Mouse (Mus musculus): ENCODE data around the gene AC129217.1.

The AC129217.1 gene

DNA sequence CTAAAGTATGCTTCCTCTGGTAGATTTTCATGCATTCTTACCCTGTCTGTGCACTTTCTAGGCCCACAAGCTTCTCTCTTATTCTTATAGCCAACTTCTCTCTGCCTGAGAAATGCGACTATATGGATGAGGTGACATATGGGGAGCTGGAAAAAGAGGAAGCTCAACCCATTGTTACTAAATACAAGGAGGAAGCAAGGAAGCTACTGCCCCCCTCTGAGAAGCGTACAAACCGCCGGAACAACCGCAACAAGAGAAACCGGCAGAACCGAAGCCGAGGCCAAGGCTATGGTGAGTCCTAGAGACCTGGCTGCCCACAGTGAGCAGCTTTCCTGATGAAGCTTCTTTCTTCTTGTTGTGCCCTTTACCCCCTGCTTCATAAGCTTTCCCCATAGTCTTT lies at the start of gene AC129217.1:
TSS of gene AC129217.1 (plus strand) at position 114 of the 400 bp plus-strand sequence.
- no peak for DNase-seq (ENCODE audit: extremely low read depth, insufficient read length, low spot score)

DNA sequence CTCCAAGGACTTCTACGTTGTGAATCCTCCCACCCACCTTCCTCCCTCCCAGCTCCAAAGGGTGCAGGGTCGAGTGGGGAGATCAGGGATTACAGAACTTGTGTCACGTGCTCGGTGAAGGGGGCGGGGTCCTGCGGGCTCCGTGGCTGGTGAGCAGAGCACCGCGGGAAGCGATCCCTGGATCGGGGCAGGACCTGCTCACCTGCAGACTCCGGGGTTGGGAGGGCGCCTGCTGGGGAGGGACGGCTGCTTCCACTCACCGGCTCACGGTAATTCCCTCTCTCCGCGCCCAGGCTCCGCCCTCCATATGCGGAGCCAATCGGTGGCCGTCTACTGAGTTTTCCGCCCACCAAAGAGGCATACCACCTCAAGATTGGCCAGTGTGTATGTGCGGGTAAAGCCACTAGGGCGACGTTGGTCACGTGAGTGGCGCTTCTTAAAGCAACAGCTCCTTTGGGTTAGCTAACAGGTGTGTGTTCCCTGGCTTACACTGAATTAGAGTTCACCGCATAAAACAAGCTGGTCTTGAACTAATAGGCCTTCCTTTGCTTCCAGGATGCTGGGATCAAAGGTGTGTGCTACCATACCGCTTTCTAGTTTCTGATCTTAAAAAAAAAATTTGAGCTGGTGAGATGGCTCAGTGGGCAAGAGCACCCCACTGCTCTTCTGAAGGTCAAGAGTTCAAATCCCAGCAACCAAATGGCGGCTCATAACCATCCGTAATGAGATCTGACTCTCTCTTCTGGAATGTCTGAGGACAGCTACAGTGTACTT lies 43.4 kb upstream of the AC129217.1 start, which contains the start of gene Taf6l:
TSS of gene Taf6l (minus strand) at position 410 of the 774 bp plus-strand sequence.
- peak; percentile 89 for DNase-seq (ENCODE audit: extremely low read depth, insufficient read length, low spot score)

DNA sequence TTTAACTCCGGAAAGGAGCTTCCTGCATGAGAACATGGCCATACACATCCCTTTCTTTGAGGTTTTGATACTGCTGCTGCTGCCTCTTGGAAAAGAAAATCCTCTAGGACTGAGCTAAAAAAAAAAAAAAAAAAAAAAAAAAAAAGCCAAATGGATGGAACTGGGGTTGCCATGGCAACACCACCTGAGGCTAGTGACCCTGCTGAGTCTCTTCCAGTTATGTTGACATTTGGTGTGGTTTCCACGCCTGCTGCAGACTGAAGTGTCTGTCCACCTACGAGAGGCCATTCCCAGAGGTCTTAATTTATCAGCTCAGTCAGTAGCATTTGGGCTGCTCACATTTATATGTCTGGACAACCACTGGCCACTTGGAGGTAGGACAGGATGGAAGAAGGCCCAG lies 41.1 kb upstream of the AC129217.1 start:
- no peak for DNase-seq (ENCODE audit: extremely low read depth, insufficient read length, low spot score)

DNA sequence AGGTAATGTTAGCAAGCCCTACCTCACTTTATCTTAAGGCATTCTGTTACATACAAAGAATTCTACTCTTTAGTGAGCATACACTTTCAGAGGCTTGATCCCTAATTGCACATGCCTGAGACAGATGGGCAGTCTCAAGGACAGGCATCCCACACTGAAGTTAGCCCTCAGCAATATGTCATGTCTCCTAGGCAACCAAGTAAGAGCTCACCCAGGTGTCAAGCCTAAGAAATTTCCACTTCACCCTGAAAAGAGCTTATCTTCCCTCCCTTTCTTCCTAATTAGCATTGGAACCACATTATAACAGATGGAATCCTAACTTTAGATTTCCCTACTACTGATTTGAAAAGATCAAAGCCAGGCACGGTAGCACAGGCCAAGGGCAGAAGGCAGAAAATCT lies 40.4 kb upstream of the AC129217.1 start:
- DNase-seq (ENCODE audit: extremely low read depth, insufficient read length, low spot score) = no peak

DNA sequence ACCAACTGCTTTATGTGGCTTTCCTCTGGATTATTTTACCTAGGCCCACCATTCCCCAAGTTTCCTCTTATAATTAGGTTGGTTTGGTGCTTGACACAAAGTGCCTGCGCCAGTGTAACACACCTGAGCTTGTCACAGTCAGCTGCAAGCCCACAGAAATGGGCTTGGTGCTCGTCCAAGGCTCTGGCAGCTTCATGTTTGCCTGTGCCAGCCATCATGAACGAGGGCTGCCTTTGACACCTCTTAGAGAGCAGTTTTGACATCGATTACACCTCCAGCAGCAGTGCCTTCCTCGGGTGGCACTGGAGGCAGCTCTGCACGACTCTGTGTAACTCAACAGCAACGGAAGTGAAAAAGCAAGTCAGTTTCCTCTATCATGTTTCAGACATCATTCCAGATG lies 39.4 kb upstream of the AC129217.1 start:
- no peak for DNase-seq (ENCODE audit: extremely low read depth, insufficient read length, low spot score)

- peak; percentile 93 for DNase-seq (ENCODE audit: extremely low read depth, insufficient read length, low spot score)
Measured at GRCm38 (mm10) chr19:8798264-8798946, 31.2 kb upstream of the AC129217.1 start, which contains the start of gene Polr2g. TSS of gene Polr2g (minus strand) at chr19:8798577.

DNA sequence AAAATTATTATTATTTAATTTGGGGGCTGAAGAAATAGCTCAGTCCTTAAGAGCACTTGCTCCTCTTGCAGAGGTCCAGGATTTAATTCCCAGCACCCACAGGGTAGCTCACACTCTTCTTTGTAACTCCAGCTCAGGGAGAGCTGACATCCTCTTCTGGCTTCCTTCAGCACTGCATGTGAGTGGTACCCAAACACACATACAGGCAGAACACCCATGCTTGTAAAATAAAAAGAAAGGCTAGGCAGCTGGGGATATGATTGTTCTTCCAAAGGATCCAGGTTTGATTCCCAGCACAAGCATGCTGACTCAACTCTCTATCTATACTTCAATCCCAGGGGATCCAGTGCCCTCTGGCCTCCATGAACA lies 30.6 kb upstream of the AC129217.1 start:
- no peak for DNase-seq (ENCODE audit: extremely low read depth, insufficient read length, low spot score)

GRCm38 (mm10) chr19:8802130-8802821 lies 27.3 kb upstream of the AC129217.1 start, which contains the start of gene Zbtb3:
TSS of gene Zbtb3 (plus strand) at chr19:8802555.
- DNase-seq (ENCODE audit: extremely low read depth, insufficient read length, low spot score) = peak; percentile 89

- no peak for DNase-seq (ENCODE audit: extremely low read depth, insufficient read length, low spot score)
Measured at GRCm38 (mm10) chr19:8803204-8803780, 26.3 kb upstream of the AC129217.1 start.

DNA sequence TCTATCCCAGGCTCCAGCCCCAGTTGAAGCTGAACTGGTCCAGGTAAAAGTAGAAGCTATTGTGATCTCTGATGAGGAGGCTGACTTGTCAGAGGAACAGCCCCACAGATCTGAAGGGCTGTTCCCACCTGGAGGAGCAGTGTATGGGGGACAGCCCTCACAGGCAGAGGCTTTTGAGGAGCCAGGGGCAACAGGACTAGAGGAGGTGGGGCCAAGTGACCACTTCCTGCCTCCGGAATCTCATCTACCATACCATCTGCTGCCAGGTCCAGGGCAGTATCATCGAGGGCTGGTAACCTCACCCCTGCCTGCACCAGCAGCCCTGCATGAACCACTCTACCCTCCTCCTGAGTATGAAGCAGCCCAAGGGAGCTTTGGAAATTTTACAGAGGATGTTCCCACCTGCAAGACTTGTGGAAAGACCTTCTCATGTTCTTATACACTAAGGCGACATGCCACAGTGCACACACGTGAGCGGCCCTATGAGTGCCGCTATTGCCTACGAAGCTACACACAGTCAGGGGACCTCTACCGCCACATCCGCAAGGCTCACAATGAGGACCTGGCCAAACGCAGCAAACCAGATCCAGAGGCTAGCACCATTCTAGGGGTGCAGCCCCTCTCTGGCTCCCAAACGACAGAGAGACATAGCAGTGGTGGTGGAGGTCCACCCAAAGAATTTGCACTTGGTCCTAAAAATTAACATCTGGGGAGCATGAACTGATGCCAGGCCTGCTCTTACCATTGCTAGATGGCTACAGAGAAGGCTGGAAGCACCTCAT lies 25.5 kb upstream of the AC129217.1 start:
- DNase-seq (ENCODE audit: extremely low read depth, insufficient read length, low spot score) = no peak

GRCm38 (mm10) chr19:8806810-8807209 lies 22.8 kb upstream of the AC129217.1 start:
- no peak for DNase-seq (ENCODE audit: extremely low read depth, insufficient read length, low spot score)

DNA sequence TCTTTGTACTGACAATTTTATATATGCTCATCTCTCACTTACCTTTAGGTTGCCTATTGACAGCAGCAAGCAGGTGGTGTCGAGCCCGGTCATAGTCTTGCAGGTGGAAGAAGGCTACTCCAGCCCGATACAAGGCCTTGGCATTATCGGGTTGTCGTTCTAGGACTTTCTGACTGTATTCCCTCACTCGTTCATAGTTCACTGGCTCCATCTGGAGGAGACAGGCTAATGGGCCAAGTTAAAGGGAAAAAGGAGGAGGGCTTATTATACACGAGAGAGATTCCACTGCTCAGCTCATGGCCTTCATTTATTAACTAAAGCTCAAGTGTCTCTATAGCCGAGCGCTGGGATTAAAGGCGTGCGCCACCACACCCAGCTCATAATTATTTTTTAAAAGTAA lies 13.8 kb upstream of the AC129217.1 start:
- no peak for DNase-seq (ENCODE audit: extremely low read depth, insufficient read length, low spot score)

- DNase-seq (ENCODE audit: extremely low read depth, insufficient read length, low spot score) = no peak
Measured at GRCm38 (mm10) chr19:8817001-8817400, 12.6 kb upstream of the AC129217.1 start.

- DNase-seq (ENCODE audit: extremely low read depth, insufficient read length, low spot score) = no peak
Measured at GRCm38 (mm10) chr19:8818301-8818798, 11.2 kb upstream of the AC129217.1 start.

GRCm38 (mm10) chr19:8818801-8819595 lies 10.6 kb upstream of the AC129217.1 start, which contains the start of gene Ttc9c:
TSS of gene Ttc9c (minus strand) at chr19:8819333.
- peak; percentile 93 for DNase-seq (ENCODE audit: extremely low read depth, insufficient read length, low spot score)

DNA sequence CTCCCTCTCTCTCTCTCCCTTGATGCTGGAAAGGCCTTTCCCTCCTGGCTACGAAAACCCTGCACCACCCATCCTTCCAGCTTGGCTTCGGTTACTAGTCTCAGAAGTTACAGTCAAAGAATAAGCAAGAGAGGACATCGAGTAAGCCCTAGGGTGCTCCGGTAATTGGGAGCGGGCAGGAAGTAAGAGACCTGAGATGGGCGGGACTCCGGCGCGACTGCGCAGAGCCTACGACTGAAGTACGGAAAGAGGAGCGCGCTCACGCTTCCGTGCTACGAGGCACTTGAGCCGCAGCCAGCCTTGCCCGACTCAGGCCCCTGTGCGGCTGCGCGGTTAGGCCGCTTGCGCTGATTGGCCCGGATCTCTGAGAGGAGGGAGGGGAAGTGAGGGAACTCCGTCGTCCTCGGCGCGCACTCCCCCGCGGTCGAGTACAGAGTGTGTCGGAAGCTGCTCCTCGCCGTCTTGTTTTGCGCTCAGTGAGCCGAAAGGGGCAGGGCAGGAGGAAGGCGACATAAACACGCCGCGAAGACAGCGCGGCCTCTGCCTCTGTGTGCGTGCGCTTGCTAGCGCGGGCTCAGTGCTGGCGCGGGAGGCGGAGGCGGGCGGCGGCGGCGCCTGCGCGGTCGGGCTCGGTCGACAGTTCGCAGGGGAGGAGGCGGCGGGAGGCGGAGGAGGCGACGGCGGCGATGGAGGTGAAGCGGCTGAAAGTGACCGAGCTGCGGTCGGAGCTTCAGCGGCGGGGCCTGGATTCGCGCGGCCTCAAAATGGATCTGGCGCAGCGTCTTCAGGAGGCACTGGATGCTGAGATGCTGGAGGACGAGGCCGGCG lies 9.8 kb upstream of the AC129217.1 start, which contains the start of gene Hnrnpul2:
TSS of gene Hnrnpul2 (plus strand) at position 415 of the 828 bp plus-strand sequence.
- peak; percentile 99 for DNase-seq (ENCODE audit: extremely low read depth, insufficient read length, low spot score)

DNA sequence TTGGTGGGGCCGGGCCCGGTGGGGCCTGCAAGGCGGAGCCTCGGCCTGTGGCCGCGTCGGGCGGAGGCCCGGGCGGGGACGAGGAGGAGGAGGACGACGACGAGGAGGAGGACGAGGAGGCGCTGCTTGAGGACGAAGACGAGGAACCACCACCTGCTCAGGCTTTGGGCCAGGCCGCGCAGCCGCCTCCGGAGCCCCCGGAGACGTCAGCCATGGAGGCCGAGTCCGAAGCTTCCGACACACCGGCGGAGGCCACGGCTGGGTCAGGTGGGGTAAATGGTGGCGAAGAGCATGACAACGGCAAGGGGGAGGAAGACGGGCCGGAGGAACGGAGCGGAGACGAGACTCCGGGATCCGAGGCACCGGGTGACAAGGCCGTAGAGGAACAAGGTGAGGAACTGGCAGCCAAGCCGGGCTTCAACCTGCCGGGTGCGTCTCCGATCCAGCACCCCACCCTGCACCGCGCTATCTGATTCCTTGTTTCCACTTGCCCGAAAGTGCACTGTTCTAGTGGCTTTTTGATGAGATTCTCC lies 9.1 kb upstream of the AC129217.1 start:
- DNase-seq (ENCODE audit: extremely low read depth, insufficient read length, low spot score) = no peak

GRCm38 (mm10) chr19:8821146-8821545 lies 8.4 kb upstream of the AC129217.1 start:
- no peak for DNase-seq (ENCODE audit: extremely low read depth, insufficient read length, low spot score)

All from 3134 (cell line).